Mouse (Mus musculus) right cerebral cortex, postnatal 25 days (tissue): ENCODE measurements at regions not wholly inside any gene's neighbourhood (a gene's known extent, or its start where the extent isn't known, plus 50 kb on each side); places are given as distances from the start of the nearest gene placed in this dataset.
A peak's percentile ranks its signal among the peaks of the same experiment; 100 is the strongest.
"Not testable (repeated sequence)": the region's sequence is repeated elsewhere in the genome, so short reads cannot be mapped to it uniquely, and the experiment has no call there.

Experiments
- DNase-seq: peaks from one replicate; pipeline ENCODE4 v3.0.0; 2022

GRCm38 (mm10) chr10:111592416-111593149, 86.5 kb downstream of the Phlda1 start:
- DNase-seq: no peak

GRCm38 (mm10) chr10:111593280-111593679, 87.2 kb downstream of the Phlda1 start:
- no peak for DNase-seq

- DNase-seq: no peak
These were observed 88.1 kb downstream of the Phlda1 start for GRCm38 (mm10) chr10:111594171-111594570.

- DNase-seq: no peak
These were observed 88.6 kb downstream of the Phlda1 start for GRCm38 (mm10) chr10:111594651-111595050.

GRCm38 (mm10) chr10:111595513-111595995, 89.5 kb downstream of the Phlda1 start:
- no peak for DNase-seq

- DNase-seq: no peak
These were observed 92.6 kb downstream of the Phlda1 start for GRCm38 (mm10) chr10:111598650-111599049.

GRCm38 (mm10) chr10:111599297-111600250, 93.5 kb downstream of the Phlda1 start:
- DNase-seq: no peak

- no peak for DNase-seq
These were observed 94.2 kb downstream of the Phlda1 start for GRCm38 (mm10) chr10:111600251-111600620.

- peak; percentile 43 for DNase-seq
These were observed 94.6 kb downstream of the Phlda1 start for GRCm38 (mm10) chr10:111600677-111601099.

- no peak for DNase-seq
These were observed 97.1 kb downstream of the Phlda1 start for GRCm38 (mm10) chr10:111603166-111603565.

GRCm38 (mm10) chr10:111607381-111607780, 101.3 kb downstream of the Phlda1 start:
- not testable (repeated sequence) for DNase-seq

GRCm38 (mm10) chr10:111608385-111609093, 102.5 kb downstream of the Phlda1 start:
- DNase-seq: no peak

GRCm38 (mm10) chr10:111609889-111610288, 103.8 kb downstream of the Phlda1 start:
- no peak for DNase-seq

- no peak for DNase-seq
These were observed 113.7 kb downstream of the Phlda1 start for GRCm38 (mm10) chr10:111619627-111620270.

GRCm38 (mm10) chr10:111620927-111621676, 115.0 kb downstream of the Phlda1 start:
- DNase-seq: no peak

GRCm38 (mm10) chr10:111622789-111623188, 116.7 kb downstream of the Phlda1 start:
- DNase-seq: no peak

- no peak for DNase-seq
These were observed 117.9 kb downstream of the Phlda1 start for GRCm38 (mm10) chr10:111624021-111624420.

GRCm38 (mm10) chr10:111624624-111625023, 118.5 kb downstream of the Phlda1 start:
- no peak for DNase-seq

- no peak for DNase-seq
These were observed 119.5 kb downstream of the Phlda1 start for GRCm38 (mm10) chr10:111625573-111625972.

GRCm38 (mm10) chr10:111626009-111626408, 119.9 kb downstream of the Phlda1 start:
- no peak for DNase-seq

- no peak for DNase-seq
These were observed 130.2 kb downstream of the Phlda1 start for GRCm38 (mm10) chr10:111636283-111636682.
